Mouse (Mus musculus) limb, embryonic 14.5 days (tissue): ENCODE results near the gene Cygb. TPM values are rescaled to one million over a fixed set of nuclear protein-coding genes. Genes with fewer than 3 reads are reported as not detected.

Experiments used
- ATAC-seq: fragments of 200-750 bp; cut with Nextera tagmentation; 2 replicates; pipeline ENCODE4 v1.8.0; 2017; ENCODE audit warnings: low read depth, moderate number of reproducible peaks, moderate TSS enrichment; ENCODE audit not compliant: low FRiP score
- DNase-seq: peaks from one replicate; pipeline ENCODE4 v3.0.0-alpha.2; 2015; ENCODE audit warnings: low spot score
- H3K27ac ChIP-seq: fragments of 300-500 bp; sonication (generic); replicated peaks from 2 replicates; pipeline ENCODE4 v1.5.1; 2014; ENCODE audit warnings: low read depth, mild to moderate bottlenecking, low read length, moderate library complexity, mixed read lengths
- H3K27me3 ChIP-seq: fragments of 300-500 bp; sonication (generic); 2 replicates; pipeline ENCODE4 v1.6.1; 2014; ENCODE audit warnings: low read length, mixed read lengths; ENCODE audit not compliant: control insufficient read depth, insufficient read depth
- H3K36me3 ChIP-seq: fragments of 300-500 bp; sonication (generic); 2 replicates; pipeline ENCODE4 v1.6.1; 2014; ENCODE audit warnings: mild to moderate bottlenecking, low read length, moderate library complexity, mixed read lengths; ENCODE audit not compliant: control insufficient read depth, insufficient read depth
- H3K4me1 ChIP-seq: fragments of 300-500 bp; sonication (generic); 2 replicates; pipeline ENCODE4 v1.6.1; 2014; ENCODE audit warnings: antibody characterized with exemption, low read length, mixed read lengths; ENCODE audit not compliant: control insufficient read depth, insufficient read depth
- H3K4me2 ChIP-seq: fragments of 300-500 bp; sonication (generic); replicated peaks from 2 replicates; pipeline ENCODE4 v1.6.1; 2014; ENCODE audit warnings: low read depth, mild to moderate bottlenecking, low read length, moderate library complexity; ENCODE audit not compliant: severe bottlenecking
- H3K4me3 ChIP-seq: fragments of 300-500 bp; sonication (generic); replicated peaks from 2 replicates; pipeline ENCODE4 v1.5.1; 2014; ENCODE audit warnings: low read length
- H3K9ac ChIP-seq: fragments of 300-500 bp; sonication (generic); 2 replicates; pipeline ENCODE4 v1.6.1; 2014; ENCODE audit warnings: mild to moderate bottlenecking, low read depth, low read length, moderate library complexity; ENCODE audit not compliant: severe bottlenecking
- H3K9me3 ChIP-seq: fragments of 300-500 bp; sonication (generic); 2 replicates; pipeline ENCODE4 v1.6.1; 2016; ENCODE audit warnings: low read length; ENCODE audit not compliant: control insufficient read depth
- POLR2A ChIP-seq: fragments of 200-500 bp; IDR thresholded peaks from 2 replicates; pipeline ENCODE4 v1.8.0; 2012; ENCODE audit warnings: inconsistent platforms, mild to moderate bottlenecking, moderate library complexity, borderline replicate concordance; ENCODE audit not compliant: insufficient read depth, insufficient read length; ENCODE audit errors: extremely low read depth
- WGBS: fragments of 180-500 bp; shearing (Covaris S2); extraction: QIAGEN DNeasy Blood & Tissue Kit; methylation state at CpG from one replicate; pipeline ENCODE4 v1.1.7; 2014; 5-methylcytosine and 5-hydroxymethylcytosine counted together
- polyA plus RNA-seq, 2 experiments: library from polyadenylated mRNA; depleted of rRNA in 1 of 2; stranded (reverse) in 1 of 2; unstranded in 1 of 2; fragments of >200 nt; fragmentation: Nextera tagmentation in 1 of 2; extraction: Ambion mirVana in 1 of 2; gene quantifications; 2 replicates each; pipeline versions ENCODE4 v1.2.1 to v1.2.3; 2012 to 2014

Cygb gene
- polyA plus RNA-seq, 2 experiments: 12.3 to 13.4 TPM

- Histone ChIP-seq H3K4me1 (peaks cover 5% of the 10 kb centered on the region), H3K27me3 (peaks cover 14% of the 10 kb centered on the region; the same call in 1 of the 2 replicates), H3K9me3 (no peaks in the 10 kb centered on the region), H3K9ac (no peak overlapping the region), H3K4me2 (peak overlapping the region; percentile 41), H3K27ac (peak overlapping the region; percentile 63), H3K4me3 (peak overlapping the region; percentile 24; the same call in 1 of the 2 replicates), H3K36me3 (no peaks in the 10 kb centered on the region)
- peak; percentile 35 for ATAC-seq
- no peak for DNase-seq
- 55% methylated on average over 10 of the region's 10 CpGs for whole genome bisulfite sequencing
- TF ChIP-seq POLR2A: no peak
Measured at GRCm38 (mm10) chr11:116658238-116658637, 4.1 kb upstream of the Cygb start.

- H3K4me1 ChIP-seq: peaks cover 5% of the 10 kb centered on the region
- 11% methylated on average over 22 of the region's 22 CpGs for whole genome bisulfite sequencing
- DNase-seq: peak; percentile 96
Measured at GRCm38 (mm10) chr11:116657311-116658223, 3.5 kb upstream of the Cygb start.

DNA sequence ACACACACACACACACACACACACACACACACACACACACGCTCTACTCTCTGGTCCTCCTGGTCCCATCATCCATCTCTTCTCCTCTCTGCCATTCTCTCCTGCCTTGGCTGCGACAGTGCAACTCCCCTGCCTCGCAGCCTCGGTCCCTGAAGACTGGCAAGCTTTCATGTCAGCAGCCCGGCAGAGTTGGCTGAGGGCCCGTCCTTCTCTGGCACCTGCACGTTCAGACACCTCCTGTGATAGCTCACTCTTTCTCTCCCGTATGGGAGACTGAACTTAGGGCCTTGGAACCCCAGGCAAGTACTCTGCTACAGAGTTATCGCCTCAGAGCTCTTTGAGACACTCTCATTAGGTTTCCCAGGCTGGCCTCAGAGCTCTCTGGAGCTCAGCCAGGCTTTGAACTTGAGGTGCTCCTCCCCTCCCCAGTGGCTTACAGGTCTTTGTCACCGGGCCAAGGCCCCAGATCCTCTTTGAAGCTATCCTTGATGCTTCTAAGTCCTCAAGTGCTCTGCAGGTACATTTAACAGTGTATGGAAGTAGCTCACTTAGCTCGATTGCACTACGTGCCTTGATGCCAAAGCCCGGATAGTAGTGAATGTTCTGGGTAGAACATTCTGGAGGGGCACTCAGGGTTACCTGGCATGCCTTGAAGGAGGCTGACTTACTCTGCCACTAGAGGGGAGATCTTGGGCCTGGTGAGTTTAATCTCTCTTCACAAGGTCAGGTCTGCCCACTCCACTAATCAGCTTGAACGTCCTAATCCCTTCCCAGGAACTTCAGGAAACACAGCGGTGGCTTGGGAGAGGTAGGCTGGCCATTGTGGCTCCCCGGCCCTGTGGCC is 2.5 kb upstream of the Cygb start:
- ATAC-seq (no peak), DNase-seq (no peak)
- no peak for TF ChIP-seq POLR2A
- no peaks in the 10 kb centered on the region for H3K36me3 ChIP-seq
- H3K4me1 ChIP-seq: peaks cover 5% of the 10 kb centered on the region
- H3K9me3 ChIP-seq: no peaks in the 10 kb centered on the region
- peaks cover 26% of the 10 kb centered on the region for H3K27me3 ChIP-seq
- no peak overlapping the region for H3K4me2 ChIP-seq
- no peak overlapping the region for H3K27ac ChIP-seq
- no peak overlapping the region for H3K9ac ChIP-seq
- no peak overlapping the region for H3K4me3 ChIP-seq
- WGBS: 74% methylated on average over 16 of the region's 16 CpGs

More at GRCm38 (mm10) chr11:116657311-116658223, 3.5 kb upstream of the Cygb start:
- TF ChIP-seq POLR2A: peak; percentile 40; the same call in 1 of the 2 replicates
- Histone ChIP-seq H3K4me3 (peak overlapping the region; percentile 24), H3K27ac (peak overlapping the region; percentile 63), H3K9me3 (no peaks in the 10 kb centered on the region), H3K9ac (no peak overlapping the region), H3K36me3 (no peaks in the 10 kb centered on the region), H3K4me2 (peak overlapping the region; percentile 41), H3K27me3 (peaks cover 21% of the 10 kb centered on the region)
- peak; percentile 92 for ATAC-seq

GRCm38 (mm10) chr11:116653709-116654221 is 348 bp downstream of the Cygb start:
- Histone ChIP-seq H3K4me3 (peak overlapping the region; percentile 55), H3K9ac (peak overlapping the region; percentile 66), H3K27ac (no peak overlapping the region), H3K4me2 (peak overlapping the region; percentile 86), H3K4me1 (peaks cover 5% of the 10 kb centered on the region), H3K36me3 (no peaks in the 10 kb centered on the region), H3K9me3 (no peaks in the 10 kb centered on the region), H3K27me3 (peaks cover 26% of the 10 kb centered on the region)
- TF ChIP-seq POLR2A: no peak
- DNase-seq (no peak), ATAC-seq (peak; percentile 42; the same call in 1 of the 2 replicates)
- under 1% methylated on average over 45 of the region's 47 CpGs for WGBS

DNA sequence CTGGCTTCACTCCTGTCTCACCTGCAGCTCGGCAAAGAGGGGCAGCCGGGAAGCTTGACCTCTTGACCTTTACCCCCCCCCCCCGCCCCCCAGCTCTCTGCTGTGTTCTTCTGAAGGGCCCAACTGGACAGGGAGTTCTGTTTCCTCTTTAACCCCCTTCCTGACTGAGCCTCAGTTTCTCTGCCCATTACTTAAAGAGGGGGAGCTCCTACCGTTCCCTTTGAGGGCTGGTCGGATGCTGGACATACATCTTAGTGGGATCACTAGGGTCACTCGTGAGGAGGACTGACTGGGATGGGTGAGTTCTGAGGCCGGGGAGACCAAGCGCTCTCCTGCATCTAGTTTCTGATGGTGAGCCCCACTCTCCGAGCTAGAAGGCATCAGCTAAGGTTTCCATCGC is 879 bp downstream of the Cygb start, which contains the start of gene Prcd:
TSS of gene Prcd (plus strand) at position 301 of the 400 bp plus-strand sequence.
- no peak within 1 kb of the TSS for H3K27ac ChIP-seq
- H3K4me3 ChIP-seq: peak within 1 kb of the TSS; percentile 55
- no peak for TF ChIP-seq POLR2A
- H3K9ac ChIP-seq: peak within 1 kb of the TSS; percentile 66
- peaks cover 7% of the 10 kb centered on the region for H3K4me1 ChIP-seq
- no peaks in the 10 kb centered on the region for H3K36me3 ChIP-seq
- H3K27me3 ChIP-seq: peaks cover 26% of the 10 kb centered on the region
- H3K9me3 ChIP-seq: no peaks in the 10 kb centered on the region
- ATAC-seq: no peak
- 2% methylated on average over 9 of the region's 10 CpGs for WGBS
- DNase-seq: no peak
- peak within 1 kb of the TSS; percentile 86 for H3K4me2 ChIP-seq
